Mouse (Mus musculus) kidney, adult 2 months (tissue): ENCODE results near the gene Tmem119.

Experiments
- CTCF ChIP-seq: fragments of 200-500 bp; conservative IDR thresholded peaks from 2 replicates; pipeline ENCODE4 v1.5.1; 2011; ENCODE audit warnings: low read depth, mild to moderate bottlenecking, control low read depth, low read length, moderate library complexity, mixed read lengths; ENCODE audit not compliant: insufficient read depth, insufficient read length
- POLR2A ChIP-seq: fragments of 200-500 bp; IDR thresholded peaks from one replicate; pipeline ENCODE4 v1.6.1; 2011; ENCODE audit warnings: low read depth, low read length, control low read depth

- TF ChIP-seq CTCF (no peak), POLR2A (no peak)
Observed at GRCm38 (mm10) chr5:113791197-113792095, 8.9 kb downstream of the Tmem119 start.
